Mouse (Mus musculus) small intestine, adult 10 weeks (tissue): ENCODE measurements around the gene Slc15a5. TPM values are rescaled to one million over a fixed set of nuclear protein-coding genes. Genes with fewer than 3 reads are reported as not detected.

Experiments used
- polyA plus RNA-seq: library from polyadenylated mRNA; stranded (reverse); fragments of 350-450 nt; fragmentation: Illumina TruSeq; extraction: RNeasy Lipid Tissue Mini Kit (QIAGEN cat#74804); gene quantifications from one replicate; pipeline ENCODE4 v1.2.3, GENCODE M21; 2014; ENCODE audit warnings: low replicate concordance

Gene Slc15a5
- not detected for polyA plus RNA-seq

GRCm38 (mm10) chr6:138079816-138080215 lies at the start of gene Slc15a5:
TSS of gene Slc15a5 (minus strand) at chr6:138079916.

Other genes with a start within 250 kb of the Slc15a5 start
- 900 TPM for gene Mgst1, start 60.4 kb upstream of the Slc15a5 start, polyA plus RNA-seq